Mouse (Mus musculus): ENCODE measurements around the gene Med13l.

DNA sequence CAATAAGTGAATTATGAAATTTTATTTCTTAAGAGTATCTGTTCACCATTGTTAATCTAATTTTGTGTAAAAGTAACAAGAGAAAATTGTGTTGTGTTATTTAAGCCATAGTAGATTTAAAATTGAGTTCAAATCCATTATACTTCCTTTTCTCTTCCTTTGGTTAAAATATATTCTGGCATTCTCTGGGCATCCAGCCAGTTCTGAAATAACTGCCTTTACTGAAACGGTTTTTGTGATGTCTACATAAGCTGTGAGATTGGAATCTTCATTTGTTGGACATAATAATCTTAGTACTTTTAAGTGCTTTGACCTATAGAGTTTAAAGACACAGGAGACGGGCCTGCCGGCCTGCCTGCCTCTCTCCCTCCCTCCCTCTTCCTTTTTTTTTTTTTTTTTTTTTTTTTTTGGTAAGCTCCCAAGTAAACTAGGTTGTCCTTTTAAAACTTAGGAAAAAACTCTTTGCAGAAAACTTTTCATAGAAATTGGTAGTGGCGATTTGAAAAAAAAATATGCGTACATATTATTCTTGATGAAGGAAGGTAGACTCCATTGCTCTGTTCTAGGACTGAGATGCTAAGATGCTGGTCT is 78.7 kb downstream of the Med13l start:
- TF ChIP-seq POLR2A (IDR thresholded peaks at IDR 0.05; ENCODE audit: low read depth, low read length): no peak
- no peak for TF ChIP-seq CTCF (conservative IDR thresholded peaks at IDR 0.05; ENCODE audit: insufficient read depth, insufficient read length, low read depth, low read length)
